Mouse (Mus musculus): ENCODE measurements around the gene Fbxl17. TPM values are rescaled to one million over a fixed set of nuclear protein-coding genes. Genes with fewer than 3 reads are reported as not detected.

The Fbxl17 gene
- polyA plus RNA-seq, 1 experiment from 2014 or later, result 3.8 TPM

GRCm38 (mm10) chr17:63369631-63370310 is 130.0 kb downstream of the Fbxl17 start:
- Histone ChIP-seq H3K27me3 (replicated peaks; ENCODE audit: low read depth, poor library complexity, severe bottlenecking) (no peaks in the 10 kb centered on the region), H3K4me3 (no peak overlapping the region), H3K4me1 (peaks cover 14% of the 10 kb centered on the region), H3K9me3 (no peaks in the 10 kb centered on the region), H3K27ac (replicated peaks) (no peak overlapping the region), H3K36me3 (replicated peaks) (no peaks in the 10 kb centered on the region)
- 86% methylated on average over 8 of the region's 8 CpGs for WGBS
- DNase-seq (ENCODE audit: low spot score), result no peak

- Histone ChIP-seq H3K36me3 (replicated peaks) (no peaks in the 10 kb centered on the region), H3K4me3 (no peak overlapping the region), H3K4me1 (peaks cover 16% of the 10 kb centered on the region), H3K27ac (replicated peaks) (no peak overlapping the region), H3K9me3 (no peaks in the 10 kb centered on the region), H3K27me3 (replicated peaks; ENCODE audit: low read depth, poor library complexity, severe bottlenecking) (no peaks in the 10 kb centered on the region)
- 90% methylated on average over 6 of the region's 6 CpGs for WGBS
- no peak for DNase-seq (ENCODE audit: low spot score)
These were observed 132.3 kb downstream of the Fbxl17 start for GRCm38 (mm10) chr17:63367476-63367875.

- H3K4me1 ChIP-seq, result peaks cover 16% of the 10 kb centered on the region
- H3K27ac ChIP-seq (replicated peaks), result no peak overlapping the region
- no peaks in the 10 kb centered on the region for H3K27me3 ChIP-seq (replicated peaks; ENCODE audit: low read depth, poor library complexity, severe bottlenecking)
- WGBS, result 54% methylated on average over 11 of the region's 11 CpGs
- peak; percentile 9 for DNase-seq (ENCODE audit: low spot score)
- no peaks in the 10 kb centered on the region for H3K9me3 ChIP-seq
- no peaks in the 10 kb centered on the region for H3K36me3 ChIP-seq (replicated peaks)
- no peak overlapping the region for H3K4me3 ChIP-seq
These were observed 133.8 kb downstream of the Fbxl17 start for GRCm38 (mm10) chr17:63366045-63366444.

GRCm38 (mm10) chr17:63364605-63365004 is 135.2 kb downstream of the Fbxl17 start:
- H3K27ac ChIP-seq (replicated peaks), result no peak overlapping the region
- no peak for DNase-seq (ENCODE audit: low spot score)
- H3K9me3 ChIP-seq, result no peaks in the 10 kb centered on the region
- 91% methylated on average over 7 of the region's 7 CpGs for WGBS
- no peaks in the 10 kb centered on the region for H3K36me3 ChIP-seq (replicated peaks)
- H3K27me3 ChIP-seq (replicated peaks; ENCODE audit: low read depth, poor library complexity, severe bottlenecking), result no peaks in the 10 kb centered on the region
- peaks cover 16% of the 10 kb centered on the region for H3K4me1 ChIP-seq
- no peak overlapping the region for H3K4me3 ChIP-seq

GRCm38 (mm10) chr17:63362196-63362595 is 137.6 kb downstream of the Fbxl17 start:
- peaks cover 22% of the 10 kb centered on the region for H3K4me1 ChIP-seq
- DNase-seq (ENCODE audit: low spot score), result no peak

GRCm38 (mm10) chr17:63361679-63362078 is 138.1 kb downstream of the Fbxl17 start:
- WGBS, result 92% methylated on average over 9 of the region's 9 CpGs

More at GRCm38 (mm10) chr17:63362196-63362595, 137.6 kb downstream of the Fbxl17 start:
- 84% methylated on average over 3 of the region's 3 CpGs for WGBS
- Histone ChIP-seq H3K4me3 (no peak overlapping the region), H3K27ac (replicated peaks) (no peak overlapping the region), H3K36me3 (replicated peaks) (no peaks in the 10 kb centered on the region), H3K9me3 (no peaks in the 10 kb centered on the region), H3K27me3 (replicated peaks; ENCODE audit: low read depth, poor library complexity, severe bottlenecking) (no peaks in the 10 kb centered on the region)

GRCm38 (mm10) chr17:63358837-63359236 is 141.0 kb downstream of the Fbxl17 start:
- no peak overlapping the region for H3K27ac ChIP-seq (replicated peaks)
- WGBS, result 60% methylated on average over 1 of the region's 1 CpGs
- peaks cover 14% of the 10 kb centered on the region for H3K4me1 ChIP-seq
- H3K27me3 ChIP-seq (replicated peaks; ENCODE audit: low read depth, poor library complexity, severe bottlenecking), result no peaks in the 10 kb centered on the region
- no peak overlapping the region for H3K4me3 ChIP-seq
- no peaks in the 10 kb centered on the region for H3K36me3 ChIP-seq (replicated peaks)
- no peak for DNase-seq (ENCODE audit: low spot score)
- H3K9me3 ChIP-seq, result no peaks in the 10 kb centered on the region

More at GRCm38 (mm10) chr17:63361679-63362078, 138.1 kb downstream of the Fbxl17 start:
- Histone ChIP-seq H3K9me3 (no peaks in the 10 kb centered on the region), H3K4me1 (peaks cover 22% of the 10 kb centered on the region), H3K27me3 (replicated peaks; ENCODE audit: low read depth, poor library complexity, severe bottlenecking) (no peaks in the 10 kb centered on the region), H3K27ac (replicated peaks) (no peak overlapping the region), H3K4me3 (no peak overlapping the region), H3K36me3 (replicated peaks) (no peaks in the 10 kb centered on the region)
- DNase-seq (ENCODE audit: low spot score), result no peak

- Histone ChIP-seq H3K4me3 (no peak overlapping the region), H3K9me3 (no peaks in the 10 kb centered on the region), H3K27ac (replicated peaks) (no peak overlapping the region), H3K36me3 (replicated peaks) (no peaks in the 10 kb centered on the region), H3K4me1 (peaks cover 14% of the 10 kb centered on the region), H3K27me3 (replicated peaks; ENCODE audit: low read depth, poor library complexity, severe bottlenecking) (no peaks in the 10 kb centered on the region)
- WGBS, result 88% methylated on average over 3 of the region's 3 CpGs
- no peak for DNase-seq (ENCODE audit: low spot score)
These were observed 143.6 kb downstream of the Fbxl17 start for GRCm38 (mm10) chr17:63356202-63356601.

GRCm38 (mm10) chr17:63352634-63353195 is 147.1 kb downstream of the Fbxl17 start:
- 90% methylated on average over 6 of the region's 6 CpGs for WGBS
- Histone ChIP-seq H3K4me3 (no peak overlapping the region), H3K9me3 (no peaks in the 10 kb centered on the region), H3K27ac (replicated peaks) (no peak overlapping the region), H3K36me3 (replicated peaks) (no peaks in the 10 kb centered on the region; the same call in 1 of the 2 replicates), H3K4me1 (no peaks in the 10 kb centered on the region), H3K27me3 (replicated peaks; ENCODE audit: low read depth, poor library complexity, severe bottlenecking) (no peaks in the 10 kb centered on the region)
- DNase-seq (ENCODE audit: low spot score), result no peak

- peaks cover 2% of the 10 kb centered on the region; the same call in 1 of the 2 replicates for H3K9me3 ChIP-seq
- WGBS, result 80% methylated on average over 2 of the region's 2 CpGs
- DNase-seq (ENCODE audit: low spot score), result no peak
- H3K27me3 ChIP-seq (replicated peaks; ENCODE audit: low read depth, poor library complexity, severe bottlenecking), result no peaks in the 10 kb centered on the region
- H3K27ac ChIP-seq (replicated peaks), result no peak overlapping the region
- H3K4me1 ChIP-seq, result no peaks in the 10 kb centered on the region
- peaks cover 9% of the 10 kb centered on the region for H3K36me3 ChIP-seq (replicated peaks)
- H3K4me3 ChIP-seq, result no peak overlapping the region
These were observed 148.1 kb downstream of the Fbxl17 start for GRCm38 (mm10) chr17:63351682-63352081.

- H3K27me3 ChIP-seq (replicated peaks; ENCODE audit: low read depth, poor library complexity, severe bottlenecking), result no peaks in the 10 kb centered on the region
- H3K4me3 ChIP-seq, result no peak overlapping the region
- H3K27ac ChIP-seq (replicated peaks), result no peak overlapping the region
- peaks cover 13% of the 10 kb centered on the region for H3K36me3 ChIP-seq (replicated peaks)
- peaks cover 4% of the 10 kb centered on the region; the same call in 1 of the 2 replicates for H3K9me3 ChIP-seq
- 75% methylated on average over 4 of the region's 4 CpGs for WGBS
- no peak for DNase-seq (ENCODE audit: low spot score)
- no peaks in the 10 kb centered on the region for H3K4me1 ChIP-seq
These were observed 148.8 kb downstream of the Fbxl17 start for GRCm38 (mm10) chr17:63350876-63351509.

GRCm38 (mm10) chr17:63344101-63344500 is 155.7 kb downstream of the Fbxl17 start:
- Histone ChIP-seq H3K27me3 (replicated peaks; ENCODE audit: low read depth, poor library complexity, severe bottlenecking) (no peaks in the 10 kb centered on the region), H3K27ac (replicated peaks) (no peak overlapping the region), H3K36me3 (replicated peaks) (peaks cover 13% of the 10 kb centered on the region), H3K4me1 (peaks cover 7% of the 10 kb centered on the region; the same call in 1 of the 2 replicates), H3K9me3 (peaks cover 4% of the 10 kb centered on the region; the same call in 1 of the 2 replicates), H3K4me3 (no peak overlapping the region)
- DNase-seq (ENCODE audit: low spot score), result no peak
- WGBS, result 81% methylated on average over 5 of the region's 5 CpGs

Measured in embryonic facial prominence, embryonic 10.5 days (tissue).